Comparison of ENCODE assay signal across 20 mouse cellular contexts in genomic region chr6:28947254-28947653, GRCm38 (mm10).
"Had no signal": no experiment of that assay in that cellular context is flagged by ENCODE, and none has a peak within 500 bp of the region (broad histone marks: within the 10 kb centered on the region; RNA-seq: fewer than 3 reads in every experiment).

No protein-coding gene starts in this region.

- H3K27me3 ChIP-seq: liver, embryonic 13.5 days; liver, embryonic 15.5 days; lung, embryonic 15.5 days; midbrain, embryonic 13.5 days; midbrain, embryonic 15.5 days; stomach, embryonic 15.5 days had no signal

- H3K36me3 ChIP-seq: liver, embryonic 13.5 days; liver, embryonic 15.5 days; lung, embryonic 15.5 days; midbrain, embryonic 13.5 days; midbrain, embryonic 15.5 days; stomach, embryonic 15.5 days had no signal

- H3K4me1 ChIP-seq: liver, embryonic 13.5 days; liver, embryonic 15.5 days; lung, embryonic 15.5 days; megakaryocyte, embryonic 14.5 days; midbrain, embryonic 13.5 days; midbrain, embryonic 15.5 days; stomach, embryonic 15.5 days had no signal

- H3K9ac ChIP-seq: liver, embryonic 13.5 days; liver, embryonic 15.5 days; liver, postnatal 0 days; lung, embryonic 15.5 days; midbrain, embryonic 13.5 days; midbrain, embryonic 15.5 days; stomach, embryonic 15.5 days had no signal

- DNase-seq: liver, embryonic 13.5 days; liver, postnatal 0 days; lung, adult 2 months; lung, postnatal 14 days; lung, postnatal 36 days; retina, postnatal 1 day; right cerebral cortex, adult 18-20 months; thymus, adult 2 months; thymus, postnatal 25 days; thymus, postnatal 4 days had no signal

- H3K27ac ChIP-seq: liver, embryonic 13.5 days; liver, embryonic 15.5 days; lung, embryonic 15.5 days; macrophage; midbrain, embryonic 13.5 days; midbrain, embryonic 15.5 days; stomach, embryonic 15.5 days; stomach, postnatal 0 days had no signal

- H3K4me3 ChIP-seq: liver, embryonic 13.5 days; liver, embryonic 15.5 days; lung, embryonic 15.5 days; midbrain, embryonic 13.5 days; midbrain, embryonic 15.5 days; stomach, embryonic 15.5 days had no signal

- ATAC-seq: liver, postnatal 0 days; lung, postnatal 0 days; midbrain, embryonic 13.5 days; midbrain, embryonic 15.5 days had no signal

- H3K9me3 ChIP-seq: liver, embryonic 13.5 days; liver, embryonic 15.5 days; lung, embryonic 15.5 days; megakaryocyte, embryonic 14.5 days; midbrain, embryonic 13.5 days; midbrain, embryonic 15.5 days; stomach, embryonic 15.5 days had no signal

- H3K4me2 ChIP-seq: liver, embryonic 13.5 days; liver, embryonic 15.5 days; lung, embryonic 15.5 days; midbrain, embryonic 11.5 days; midbrain, embryonic 13.5 days; midbrain, embryonic 15.5 days; stomach, embryonic 15.5 days had no signal
